Mouse (Mus musculus): ENCODE results near the gene Dhx38. TPM values are rescaled to one million over a fixed set of nuclear protein-coding genes. Genes with fewer than 3 reads are reported as not detected.

The Dhx38 gene
- total RNA-seq (2015) (14.6 and 19.0 TPM in 2 replicates), total RNA-seq (2017) (67.4 and 75.9 TPM in 2 replicates)

DNA sequence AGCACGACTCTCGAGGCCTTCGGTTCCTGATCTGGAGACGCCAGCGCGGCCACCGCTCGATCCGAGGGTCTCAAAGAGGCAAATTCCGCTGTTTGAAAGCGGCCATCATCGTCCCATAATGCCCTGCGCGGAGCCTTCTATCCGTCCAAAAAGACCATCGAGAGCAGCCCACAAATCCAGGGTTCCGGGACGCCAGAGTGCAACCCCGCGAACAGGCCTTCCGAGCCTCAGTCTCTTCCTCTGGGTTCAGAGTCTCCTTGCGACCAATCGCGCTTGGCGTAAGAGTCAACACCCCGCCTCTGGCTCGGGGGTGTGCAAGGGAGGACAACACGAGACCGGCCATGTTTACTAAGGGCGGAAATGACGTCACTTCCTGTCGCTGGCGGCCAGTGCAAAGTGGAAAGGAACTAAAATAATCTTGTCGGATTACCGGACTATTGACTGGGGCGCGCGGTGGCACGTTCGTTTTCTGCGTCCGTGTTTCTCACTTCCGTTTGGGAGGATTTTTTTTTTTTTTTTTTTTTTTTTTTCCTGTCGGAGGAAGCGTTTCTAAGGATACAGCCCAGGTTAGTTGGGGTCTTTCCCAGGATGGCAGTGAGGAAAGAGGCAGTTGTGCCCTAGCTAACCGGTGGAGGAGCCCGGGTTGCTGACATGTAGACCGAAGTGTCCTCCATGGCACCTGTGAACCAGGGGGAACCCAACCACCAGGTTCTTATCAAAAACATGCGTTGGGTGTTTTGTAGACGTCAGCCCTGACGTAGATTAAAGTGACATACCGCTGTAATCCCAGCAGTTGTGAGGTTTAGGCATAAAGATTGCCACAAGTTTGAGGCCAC is at the start of gene Dhx38, which contains the start of gene Txnl4b:
TSS of gene Dhx38 (minus strand) at position 364 of the 836 bp plus-strand sequence.
TSS of gene Txnl4b (plus strand) at position 395 of the 836 bp plus-strand sequence.
- ATAC-seq (ENCODE audit: poor library complexity, severe bottlenecking), result peak; percentile 90

DNA sequence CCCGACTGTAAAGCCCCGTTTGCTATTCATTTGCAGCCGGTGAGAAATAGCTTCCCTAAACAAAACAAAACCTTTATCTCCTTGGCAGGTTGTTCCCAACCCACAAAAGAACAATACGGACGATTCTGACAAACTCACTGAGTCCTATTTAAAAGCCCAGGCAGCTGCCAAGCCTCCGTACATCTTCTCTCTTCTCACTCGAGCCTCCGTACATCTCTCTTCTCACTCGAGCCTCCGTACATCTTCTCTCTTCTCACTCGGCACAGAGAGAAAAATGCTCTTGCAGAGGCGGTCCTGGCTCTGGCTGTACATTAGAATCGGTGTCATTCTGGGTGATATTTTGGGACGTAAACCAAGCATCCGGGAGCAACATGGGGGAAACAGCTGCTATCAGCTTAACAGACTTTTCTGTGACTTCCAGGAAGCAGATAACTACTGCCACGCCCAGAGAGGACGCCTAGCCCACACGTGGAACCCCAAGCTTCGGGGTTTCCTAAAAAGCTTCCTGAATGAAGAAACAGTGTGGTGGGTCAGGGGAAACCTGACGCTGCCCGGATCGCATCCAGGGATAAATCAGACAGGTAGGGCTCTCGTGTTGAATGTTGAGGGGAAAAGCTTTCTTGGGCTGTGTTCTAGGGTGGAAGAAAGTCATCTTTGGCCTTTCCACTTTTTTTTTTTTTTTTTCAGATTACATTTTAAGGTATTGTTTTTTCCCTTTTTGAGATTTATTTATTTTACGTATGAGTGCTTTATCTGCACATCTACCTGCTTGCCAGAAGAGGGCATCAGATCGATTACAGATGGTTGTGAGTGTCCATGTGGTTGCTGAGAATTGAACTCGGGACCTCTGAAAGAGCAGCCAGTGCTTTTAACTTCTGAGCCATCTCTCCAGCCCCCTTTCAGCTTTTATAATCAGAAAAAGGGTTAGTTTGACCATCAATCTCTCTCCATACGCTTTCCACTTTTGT is 48.9 kb upstream of the Dhx38 start, which contains the start of gene Pkd1l3:
TSS of gene Pkd1l3 (plus strand) at position 275 of the 968 bp plus-strand sequence.
- ATAC-seq (ENCODE audit: poor library complexity, severe bottlenecking), result peak; percentile 90

GRCm38 (mm10) chr8:109609153-109609502 is 43.5 kb upstream of the Dhx38 start:
- no peak for ATAC-seq (ENCODE audit: poor library complexity, severe bottlenecking)

- ATAC-seq (ENCODE audit: poor library complexity, severe bottlenecking), result peak; percentile 97
Observed at GRCm38 (mm10) chr8:109608271-109609152, 42.9 kb upstream of the Dhx38 start, which contains the start of gene Dhodh. Gene Dhodh (minus strand): TSS chr8:109608673.

DNA sequence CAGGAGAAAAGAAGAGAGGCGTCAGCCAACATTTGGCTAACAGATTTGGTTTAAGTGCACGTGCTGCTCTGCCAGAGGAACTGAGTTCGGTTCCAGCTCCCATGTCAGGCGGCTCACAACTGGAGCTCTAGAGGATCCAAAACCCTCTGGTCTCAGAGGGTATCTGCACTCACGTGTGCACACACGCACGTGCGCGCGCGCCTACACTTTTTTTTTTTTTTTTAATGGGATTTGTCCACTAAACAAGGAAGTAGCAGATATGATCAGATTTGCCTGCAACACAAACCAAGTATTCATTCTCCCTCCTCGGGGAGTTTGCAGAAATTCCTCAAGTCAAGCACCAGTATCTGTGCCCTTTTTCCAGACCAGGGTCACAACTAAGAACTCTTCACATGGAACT is 42.0 kb upstream of the Dhx38 start:
- no peak; the same call in 1 of the 2 replicates for ATAC-seq (ENCODE audit: poor library complexity, severe bottlenecking)

GRCm38 (mm10) chr8:109606725-109607124 is 41.1 kb upstream of the Dhx38 start:
- no peak for ATAC-seq (ENCODE audit: poor library complexity, severe bottlenecking)

GRCm38 (mm10) chr8:109595854-109596253 is 30.2 kb upstream of the Dhx38 start:
- ATAC-seq (ENCODE audit: poor library complexity, severe bottlenecking), result peak; percentile 87

- peak; percentile 81 for ATAC-seq (ENCODE audit: poor library complexity, severe bottlenecking)
Observed at GRCm38 (mm10) chr8:109593117-109593788, 27.6 kb upstream of the Dhx38 start.

DNA sequence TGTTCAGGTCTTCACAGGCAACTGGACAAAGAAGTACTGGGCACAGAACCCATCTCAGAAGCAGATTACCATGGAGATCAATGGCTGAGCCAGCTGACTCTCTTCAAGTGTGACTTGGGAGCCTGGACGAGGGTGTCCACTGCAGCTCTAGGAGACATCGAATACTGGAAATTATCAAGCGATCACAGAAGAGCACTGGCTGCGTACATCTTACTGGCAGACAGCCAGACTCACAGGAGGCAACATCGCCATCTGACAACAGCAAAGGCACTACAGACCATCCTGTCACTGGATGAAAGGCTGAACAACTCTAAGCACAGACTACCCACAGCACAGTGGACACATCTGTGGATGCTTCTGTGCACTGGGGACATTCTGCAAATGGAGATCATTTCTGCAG is 26.5 kb upstream of the Dhx38 start:
- ATAC-seq (ENCODE audit: poor library complexity, severe bottlenecking), result no peak

DNA sequence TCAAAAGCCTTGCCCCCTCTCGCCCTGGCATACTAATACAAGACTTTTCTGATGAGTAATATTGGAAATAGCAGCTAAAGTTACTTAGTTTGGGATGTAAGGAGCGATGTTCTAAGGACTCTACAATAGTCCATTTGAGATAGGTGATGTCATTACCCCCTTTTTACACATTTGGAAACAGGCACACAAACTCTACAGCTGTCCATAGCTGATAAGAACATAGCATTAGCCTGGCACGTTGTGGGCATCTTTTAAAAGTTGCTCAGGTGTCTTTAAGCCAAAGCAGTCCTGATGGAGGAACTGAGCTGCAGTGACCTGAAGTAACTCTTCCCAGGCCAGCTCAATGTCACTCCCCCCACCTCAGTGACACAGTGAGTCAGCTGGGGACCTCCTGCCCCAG is 25.7 kb upstream of the Dhx38 start:
- ATAC-seq (ENCODE audit: poor library complexity, severe bottlenecking), result no peak

DNA sequence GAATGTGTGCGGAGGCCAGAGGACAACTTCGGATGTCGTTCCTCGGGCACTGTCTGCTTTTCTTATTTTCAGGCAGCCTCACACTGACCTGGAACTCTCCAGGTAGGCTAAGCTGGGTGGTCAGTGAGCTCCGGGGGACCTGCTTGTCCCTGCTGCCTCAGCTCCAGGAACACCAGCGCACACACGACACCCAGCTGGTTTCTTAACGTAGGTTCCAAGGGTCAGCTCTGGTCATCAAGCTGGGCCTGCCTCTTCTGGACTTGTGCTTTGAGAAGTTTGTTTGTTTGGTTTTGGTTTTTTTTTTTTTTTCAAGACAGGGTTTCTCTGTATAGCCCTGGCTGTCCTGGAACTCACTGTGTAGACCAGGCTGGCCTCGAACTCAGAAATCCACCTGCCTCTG is 25.2 kb upstream of the Dhx38 start:
- ATAC-seq (ENCODE audit: poor library complexity, severe bottlenecking), result no peak

DNA sequence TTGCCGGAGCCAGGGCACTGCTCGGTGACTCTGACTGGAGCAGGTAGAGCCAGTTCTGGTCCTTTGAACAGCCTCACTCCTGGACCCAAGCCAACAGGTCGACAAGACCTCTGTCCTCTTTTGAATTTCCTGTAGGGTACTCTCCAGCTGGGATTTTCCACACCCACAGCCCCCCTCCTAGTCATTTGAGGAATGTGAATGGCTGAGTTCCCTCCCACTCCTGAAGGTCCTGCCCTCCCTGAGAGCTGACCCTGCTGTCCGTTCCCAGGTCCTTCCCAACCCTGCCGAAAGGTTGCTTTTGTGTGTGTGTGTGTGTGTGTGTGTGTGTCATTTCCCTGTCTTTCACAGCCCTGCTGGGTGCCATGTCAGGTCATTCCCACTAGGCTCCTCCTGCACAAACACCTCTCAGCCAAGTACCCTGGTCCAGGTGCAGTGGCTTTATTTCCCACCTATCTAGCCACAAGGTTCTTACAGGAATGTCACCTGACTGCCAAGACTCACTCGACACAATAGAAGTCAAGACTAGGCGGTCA is 21.4 kb upstream of the Dhx38 start:
- no peak for ATAC-seq (ENCODE audit: poor library complexity, severe bottlenecking)

DNA sequence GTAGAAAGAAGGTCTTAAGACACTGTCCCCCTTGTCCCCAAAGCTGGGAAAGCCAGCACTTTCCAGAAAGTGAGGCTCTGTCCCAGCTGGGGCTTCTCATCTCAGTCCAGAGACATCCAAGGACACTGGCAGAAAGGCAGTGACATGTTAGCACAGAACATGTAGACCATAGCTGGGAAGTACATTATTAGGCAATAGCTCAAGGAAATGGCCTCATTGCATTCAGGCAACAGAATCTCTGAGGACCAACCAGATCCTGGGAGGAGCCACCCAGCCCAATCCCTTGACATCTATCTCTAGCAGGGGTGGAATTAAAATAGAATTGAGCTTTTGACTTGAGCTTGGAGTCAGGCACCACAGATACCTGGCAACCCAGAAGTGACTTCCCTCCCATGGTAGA is 20.0 kb upstream of the Dhx38 start:
- peak; percentile 97 for ATAC-seq (ENCODE audit: poor library complexity, severe bottlenecking)

- ATAC-seq (ENCODE audit: poor library complexity, severe bottlenecking), result no peak
Observed at GRCm38 (mm10) chr8:109584830-109585229, 19.2 kb upstream of the Dhx38 start.

DNA sequence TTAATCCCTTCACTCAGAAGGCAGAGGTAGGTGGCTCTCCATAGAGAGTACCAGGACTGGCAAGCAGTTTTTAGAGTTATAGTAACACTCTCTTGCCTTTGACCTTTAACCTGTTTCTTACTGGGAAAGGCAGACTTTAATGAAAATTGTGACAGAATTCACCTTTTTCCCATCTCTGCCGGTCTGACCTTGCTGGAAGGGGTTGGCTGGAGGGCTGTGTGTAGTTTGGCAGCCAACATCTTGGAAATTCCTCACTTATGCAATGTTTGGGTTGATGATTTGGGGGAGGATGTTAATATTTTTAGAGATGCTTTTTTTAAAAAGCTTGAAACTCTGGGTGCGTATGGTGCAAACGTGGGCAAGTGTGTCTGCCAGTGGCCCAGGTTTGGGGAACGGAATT is 18.6 kb upstream of the Dhx38 start:
- ATAC-seq (ENCODE audit: poor library complexity, severe bottlenecking), result no peak

DNA sequence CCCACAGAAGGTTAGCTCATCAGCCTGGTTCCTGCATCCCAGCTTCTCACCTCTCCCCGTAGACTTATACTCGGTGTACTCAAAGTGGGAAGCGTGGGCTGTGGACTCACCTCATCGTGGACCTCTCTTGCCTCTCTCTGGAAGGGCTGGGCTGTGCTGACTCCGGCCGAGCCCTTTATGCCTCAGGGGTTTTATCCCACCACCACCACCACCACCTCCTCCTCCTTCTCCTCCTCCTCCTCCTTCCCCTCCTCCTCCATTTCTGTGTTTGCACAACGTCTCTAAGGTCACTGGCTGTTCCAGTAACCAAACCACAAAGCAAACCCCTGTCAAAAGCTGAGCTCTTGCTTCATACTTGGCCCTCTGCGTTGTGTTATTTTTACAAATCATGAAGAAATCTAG is 13.2 kb upstream of the Dhx38 start, which contains the start of gene Hp:
TSS of gene Hp (minus strand) at position 273 of the 402 bp plus-strand sequence.
- ATAC-seq (ENCODE audit: poor library complexity, severe bottlenecking), result peak; percentile 81

- ATAC-seq (ENCODE audit: poor library complexity, severe bottlenecking), result no peak
Observed at GRCm38 (mm10) chr8:109576311-109576710, 10.7 kb upstream of the Dhx38 start.

- ATAC-seq (ENCODE audit: poor library complexity, severe bottlenecking), result peak; percentile 67
Observed at GRCm38 (mm10) chr8:109571139-109571538, 5.5 kb upstream of the Dhx38 start.

GRCm38 (mm10) chr8:109564766-109565165 is 895 bp downstream of the Dhx38 start:
- no peak for ATAC-seq (ENCODE audit: poor library complexity, severe bottlenecking)

All from megakaryocyte, adult 5-6 weeks (primary cell).